Mouse (Mus musculus) embryonic facial prominence, embryonic 14.5 days (tissue): ENCODE measurements around the gene Oit1. TPM values are rescaled to one million over a fixed set of nuclear protein-coding genes. Genes with fewer than 3 reads are reported as not detected.
A peak's percentile ranks its signal among the peaks of the same experiment; 100 is the strongest.

Experiments used
- ATAC-seq: fragments of 200-750 bp; cut with Nextera tagmentation; 2 replicates; pipeline ENCODE4 v1.8.0; 2017; ENCODE audit warnings: low read depth, moderate number of reproducible peaks, moderate TSS enrichment
- DNase-seq: peaks from one replicate; pipeline ENCODE4 v3.0.0-alpha.2; 2015; ENCODE audit warnings: low spot score
- H3K27ac ChIP-seq: fragments of 300-500 bp; sonication (generic); replicated peaks from 2 replicates; pipeline ENCODE4 v1.5.1; 2014; ENCODE audit warnings: low read depth, mild to moderate bottlenecking, low read length, moderate library complexity
- H3K27me3 ChIP-seq: fragments of 300-500 bp; sonication (generic); replicated peaks from 2 replicates; pipeline ENCODE4 v1.6.1; 2014; ENCODE audit warnings: low read length; ENCODE audit not compliant: control insufficient read depth, insufficient read depth
- H3K36me3 ChIP-seq: fragments of 300-500 bp; sonication (generic); 2 replicates; pipeline ENCODE4 v1.6.1; 2014; ENCODE audit warnings: low read length, mixed read lengths; ENCODE audit not compliant: control insufficient read depth, insufficient read depth
- H3K4me1 ChIP-seq: fragments of 300-500 bp; sonication (generic); 2 replicates; pipeline ENCODE4 v1.6.1; 2014; ENCODE audit warnings: antibody characterized with exemption, low read length; ENCODE audit not compliant: control insufficient read depth, insufficient read depth
- H3K4me2 ChIP-seq: fragments of 300-500 bp; sonication (generic); 2 replicates; pipeline ENCODE4 v1.6.1; 2014; ENCODE audit warnings: low read depth, mild to moderate bottlenecking, low read length, moderate library complexity, mixed read lengths
- H3K4me3 ChIP-seq: fragments of 300-500 bp; sonication (generic); 2 replicates; pipeline ENCODE4 v1.5.1; 2014; ENCODE audit warnings: low read depth, mild to moderate bottlenecking, low read length
- H3K9ac ChIP-seq: fragments of 300-500 bp; sonication (generic); 2 replicates; pipeline ENCODE4 v1.6.1; 2014; ENCODE audit warnings: low read depth, mild to moderate bottlenecking, low read length, moderate library complexity, mixed read lengths
- H3K9me3 ChIP-seq: fragments of 300-500 bp; sonication (generic); 2 replicates; pipeline ENCODE4 v1.6.1; 2016; ENCODE audit warnings: low read length; ENCODE audit not compliant: control insufficient read depth
- WGBS: fragments of 180-500 bp; shearing (Covaris S2); extraction: QIAGEN DNeasy Blood & Tissue Kit; methylation state at CpG from one replicate; pipeline ENCODE4 v1.1.7; 2014; 5-methylcytosine and 5-hydroxymethylcytosine counted together
- polyA plus RNA-seq: library from polyadenylated mRNA; unstranded; fragments of >200 nt; fragmentation: Nextera tagmentation; extraction: Ambion mirVana; gene quantifications from 2 replicates; pipeline ENCODE4 v1.2.1, GENCODE M21; 2014

Oit1 gene
- polyA plus RNA-seq, 1 experiment from 2014 or later = 1.9 TPM

DNA sequence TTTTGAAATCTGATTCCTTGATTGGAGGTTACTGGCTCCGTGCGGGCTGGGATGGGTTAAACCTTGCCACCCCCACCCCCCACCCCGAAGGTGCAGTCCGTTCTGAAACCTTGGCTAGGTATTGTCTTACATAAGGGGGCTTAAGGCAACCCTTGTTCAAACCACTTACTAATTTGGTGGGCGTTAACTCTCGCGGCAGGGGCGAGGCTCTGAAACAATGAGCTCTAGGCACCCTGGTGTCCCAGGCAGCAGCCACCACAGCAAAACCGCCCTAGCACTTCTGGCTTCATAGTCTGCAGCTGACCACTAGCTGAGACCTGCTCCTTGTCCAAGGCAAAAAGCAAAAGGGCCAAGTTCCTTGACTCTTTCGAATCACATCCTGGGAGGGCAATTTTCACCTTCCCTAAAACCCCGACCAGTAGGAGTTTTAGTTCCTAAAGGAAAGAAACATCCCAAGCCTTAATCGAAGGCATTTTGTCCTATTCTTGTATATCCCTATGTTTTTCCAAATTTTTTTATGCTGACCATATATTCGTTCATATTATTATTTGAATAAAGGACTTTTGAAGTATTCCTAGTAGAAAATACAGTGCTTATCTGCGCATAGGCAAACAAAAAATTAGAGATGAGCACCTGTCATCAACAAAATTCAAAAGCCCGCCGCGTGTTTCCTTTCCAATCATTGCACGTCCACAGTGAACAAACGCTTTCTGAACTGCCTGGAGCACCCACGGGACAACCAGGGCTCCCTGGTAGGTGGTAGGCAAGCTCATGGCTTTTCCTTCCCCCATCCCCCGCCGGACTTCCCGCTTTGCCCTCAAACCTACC, 62.0 kb downstream of the Oit1 start:
- ATAC-seq = peak; percentile 60; the same call in 1 of the 2 replicates
- no peaks in the 10 kb centered on the region for H3K36me3 ChIP-seq
- H3K4me1 ChIP-seq = peaks cover 18% of the 10 kb centered on the region
- no peak overlapping the region for H3K27ac ChIP-seq
- H3K9ac ChIP-seq = peak overlapping the region; percentile 38; the same call in 1 of the 2 replicates
- peaks cover 30% of the 10 kb centered on the region for H3K27me3 ChIP-seq
- H3K9me3 ChIP-seq = no peaks in the 10 kb centered on the region
- no peak for DNase-seq
- H3K4me2 ChIP-seq = peak overlapping the region; percentile 53
- peak overlapping the region; percentile 27 for H3K4me3 ChIP-seq
- 3% methylated on average over 23 of the region's 23 CpGs for WGBS

DNA sequence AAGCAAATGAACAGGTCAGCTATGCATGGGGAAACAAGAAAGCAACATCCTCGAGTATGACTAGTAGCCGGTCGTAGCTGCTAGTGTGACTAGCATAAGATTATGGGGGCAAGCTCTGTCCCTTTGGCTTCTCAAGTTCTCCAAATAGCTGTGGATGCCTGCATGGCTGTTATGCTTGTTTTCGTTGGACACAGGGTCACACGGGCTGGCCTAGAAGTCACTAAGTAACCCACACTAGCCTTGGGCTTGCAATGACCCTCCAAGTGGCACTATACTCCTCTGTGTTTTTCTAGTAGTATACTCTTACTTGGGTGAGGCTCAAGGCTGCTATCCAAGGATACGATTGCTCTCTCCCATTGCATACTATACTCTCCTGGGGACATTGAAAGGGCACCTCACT, 63.4 kb downstream of the Oit1 start:
- WGBS = 80% methylated on average over 6 of the region's 6 CpGs
- no peak overlapping the region for H3K27ac ChIP-seq
- no peak overlapping the region for H3K9ac ChIP-seq
- no peak overlapping the region for H3K4me3 ChIP-seq
- no peak overlapping the region for H3K4me2 ChIP-seq
- DNase-seq = no peak
- H3K27me3 ChIP-seq = peaks cover 30% of the 10 kb centered on the region
- peaks cover 18% of the 10 kb centered on the region for H3K4me1 ChIP-seq
- no peak for ATAC-seq
- no peaks in the 10 kb centered on the region for H3K9me3 ChIP-seq
- no peaks in the 10 kb centered on the region for H3K36me3 ChIP-seq

DNA sequence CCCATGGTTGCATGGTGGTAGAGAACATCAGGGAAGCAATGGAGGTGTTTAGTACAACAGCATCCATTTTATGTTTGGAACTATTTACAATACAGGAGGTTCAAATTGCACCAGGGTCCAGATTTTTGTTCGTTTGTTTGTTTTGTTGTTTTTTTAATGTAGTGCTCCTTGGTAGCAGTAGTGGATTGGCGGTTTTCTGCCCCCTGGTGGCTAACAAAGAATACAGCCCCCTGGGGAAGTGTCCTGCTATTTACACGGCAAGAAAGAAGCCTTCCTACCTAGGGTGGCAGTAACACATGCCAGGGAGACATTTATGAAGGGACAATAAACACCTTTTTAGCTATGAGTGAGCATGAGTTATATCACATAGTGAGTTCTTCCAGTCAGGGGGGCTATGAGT, 64.0 kb downstream of the Oit1 start:
- no peak overlapping the region for H3K27ac ChIP-seq
- H3K4me2 ChIP-seq = no peak overlapping the region
- peaks cover 30% of the 10 kb centered on the region for H3K27me3 ChIP-seq
- ATAC-seq = no peak
- H3K36me3 ChIP-seq = no peaks in the 10 kb centered on the region
- no peaks in the 10 kb centered on the region for H3K9me3 ChIP-seq
- WGBS = 36% methylated on average over 3 of the region's 3 CpGs
- no peak for DNase-seq
- H3K9ac ChIP-seq = no peak overlapping the region
- H3K4me1 ChIP-seq = peaks cover 18% of the 10 kb centered on the region
- H3K4me3 ChIP-seq = no peak overlapping the region

DNA sequence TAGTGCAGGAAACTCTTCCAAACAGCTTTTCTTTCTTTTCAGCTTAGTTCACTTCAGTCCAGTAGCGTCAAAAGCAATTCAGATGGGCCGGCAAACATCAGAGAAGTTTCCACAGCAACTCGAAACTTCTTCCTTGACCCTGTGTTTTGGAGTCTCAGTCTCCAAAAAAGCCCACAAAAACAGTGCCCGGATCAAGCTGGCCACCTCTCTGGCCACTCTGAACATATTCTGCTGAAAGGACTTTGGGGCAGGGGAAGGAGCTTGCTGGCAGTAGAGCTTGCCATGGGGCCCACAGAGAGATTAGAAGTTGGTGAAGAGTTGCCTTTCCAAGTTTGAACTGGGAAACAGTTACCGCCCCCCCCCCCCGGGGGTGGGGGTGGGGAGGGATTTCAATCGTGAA, 64.7 kb downstream of the Oit1 start:
- Histone ChIP-seq H3K4me3 (no peak overlapping the region), H3K9ac (no peak overlapping the region), H3K27ac (no peak overlapping the region), H3K36me3 (no peaks in the 10 kb centered on the region), H3K9me3 (no peaks in the 10 kb centered on the region), H3K27me3 (peaks cover 29% of the 10 kb centered on the region), H3K4me1 (peaks cover 18% of the 10 kb centered on the region), H3K4me2 (no peak overlapping the region)
- WGBS = 41% methylated on average over 5 of the region's 7 CpGs
- DNase-seq = no peak
- ATAC-seq = no peak

DNA sequence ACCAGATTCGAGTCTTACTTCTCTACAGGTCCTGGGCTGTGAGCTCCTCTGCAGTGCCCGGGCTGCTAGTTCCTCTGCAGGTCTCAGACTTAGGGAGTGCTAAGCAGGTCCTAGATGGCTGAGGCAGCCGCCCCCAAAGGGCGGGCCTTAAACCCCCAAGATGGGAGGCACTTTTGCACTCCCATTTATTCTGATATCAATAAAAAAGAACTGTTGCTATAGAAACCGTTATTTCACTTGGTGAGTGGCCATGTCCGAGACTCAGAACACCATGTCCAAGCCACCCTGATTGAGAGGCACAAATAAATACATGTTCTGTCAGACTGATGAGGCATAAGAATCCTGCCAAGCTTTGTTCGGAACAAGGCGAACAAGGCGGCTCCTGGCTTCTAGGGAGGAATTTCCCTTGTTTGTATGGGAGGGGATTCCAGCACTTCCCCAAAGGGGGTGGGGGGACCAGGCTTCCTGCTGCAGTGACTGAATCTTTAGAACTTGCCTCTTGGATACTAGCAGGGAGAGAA, 68.9 kb downstream of the Oit1 start:
- no peak overlapping the region for H3K9ac ChIP-seq
- no peak overlapping the region for H3K27ac ChIP-seq
- DNase-seq (no peak), ATAC-seq (0 out of 2 replicates have a peak, but pooled peaks have one; percentile 43)
- H3K36me3 ChIP-seq = no peaks in the 10 kb centered on the region
- H3K4me3 ChIP-seq = no peak overlapping the region
- H3K4me2 ChIP-seq = peak overlapping the region; percentile 19; the same call in 1 of the 2 replicates
- no peaks in the 10 kb centered on the region for H3K27me3 ChIP-seq
- 28% methylated on average over 9 of the region's 9 CpGs for WGBS
- H3K4me1 ChIP-seq = no peaks in the 10 kb centered on the region
- H3K9me3 ChIP-seq = no peaks in the 10 kb centered on the region

DNA sequence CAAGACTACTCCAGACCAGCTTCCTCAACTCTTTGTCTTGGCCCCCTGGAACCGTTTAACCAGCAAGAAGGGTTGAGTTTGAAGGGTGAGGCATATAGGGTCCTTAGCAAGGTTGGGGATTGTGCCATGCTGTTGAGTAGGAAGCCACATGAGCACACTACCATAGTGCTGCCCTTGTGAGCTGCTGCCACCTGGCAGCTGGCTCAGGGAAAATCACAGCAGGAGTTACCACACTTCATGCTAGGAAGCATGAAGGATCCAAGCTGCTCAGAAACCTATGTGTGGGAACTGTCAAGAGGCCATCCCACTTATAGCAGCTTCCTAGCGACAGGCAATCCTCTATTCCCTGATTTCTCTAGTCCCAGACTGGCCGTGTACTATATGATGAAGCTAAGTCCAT, 69.9 kb downstream of the Oit1 start:
- Histone ChIP-seq H3K36me3 (no peaks in the 10 kb centered on the region), H3K4me1 (no peaks in the 10 kb centered on the region), H3K9ac (no peak overlapping the region), H3K27me3 (no peaks in the 10 kb centered on the region), H3K4me2 (no peak overlapping the region), H3K9me3 (no peaks in the 10 kb centered on the region), H3K27ac (no peak overlapping the region), H3K4me3 (no peak overlapping the region)
- WGBS = 71% methylated on average over 3 of the region's 3 CpGs
- DNase-seq (no peak), ATAC-seq (no peak)

DNA sequence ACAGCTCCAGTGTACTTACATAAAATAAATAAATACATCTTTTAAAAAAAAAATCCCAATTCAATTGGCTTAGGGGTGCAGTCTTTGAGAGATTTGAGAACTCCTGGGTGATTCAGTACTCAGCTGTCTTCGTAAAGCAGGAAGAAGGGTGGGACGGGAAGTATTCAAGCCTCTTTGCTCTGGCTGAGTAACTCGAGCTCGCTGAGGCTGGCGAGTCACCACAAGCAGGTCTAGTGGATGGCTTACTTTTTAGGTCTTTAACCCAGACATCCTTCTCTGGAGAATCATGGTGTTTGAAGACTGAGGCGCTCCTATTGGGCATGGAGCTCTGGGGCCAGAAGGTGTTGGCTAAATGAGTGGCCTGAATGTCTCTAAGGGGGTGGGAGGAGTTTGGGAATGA, 71.7 kb downstream of the Oit1 start:
- 60% methylated on average over 6 of the region's 6 CpGs for WGBS
- Histone ChIP-seq H3K27me3 (no peaks in the 10 kb centered on the region), H3K9me3 (no peaks in the 10 kb centered on the region), H3K4me3 (no peak overlapping the region), H3K9ac (no peak overlapping the region), H3K27ac (no peak overlapping the region), H3K36me3 (no peaks in the 10 kb centered on the region), H3K4me2 (no peak overlapping the region), H3K4me1 (no peaks in the 10 kb centered on the region)
- DNase-seq (no peak), ATAC-seq (no peak)

DNA sequence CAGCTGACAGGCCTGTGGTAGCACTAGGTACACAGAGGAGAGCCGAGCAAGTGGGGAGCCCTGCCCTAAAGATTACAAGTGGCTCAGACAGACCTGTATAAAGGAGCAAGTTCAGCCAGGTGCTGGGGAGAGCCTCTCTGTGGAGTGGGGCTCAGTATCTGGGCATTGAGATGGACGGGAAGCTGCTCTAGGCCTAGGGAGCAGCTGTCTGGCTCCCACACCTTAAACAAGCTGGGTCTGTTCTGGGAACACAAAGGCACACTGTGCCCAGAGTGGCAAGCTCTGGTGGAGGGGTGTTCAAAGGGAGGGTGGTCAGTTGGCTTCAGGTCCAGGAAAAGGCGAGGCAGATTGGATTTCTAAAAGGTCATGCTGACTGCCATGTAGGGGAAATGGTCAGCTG, 73.5 kb downstream of the Oit1 start:
- Histone ChIP-seq H3K27me3 (no peaks in the 10 kb centered on the region), H3K4me1 (no peaks in the 10 kb centered on the region), H3K4me2 (no peak overlapping the region), H3K36me3 (no peaks in the 10 kb centered on the region), H3K9me3 (no peaks in the 10 kb centered on the region), H3K4me3 (no peak overlapping the region), H3K27ac (no peak overlapping the region), H3K9ac (no peak overlapping the region)
- ATAC-seq = no peak
- 37% methylated on average over 3 of the region's 3 CpGs for WGBS
- DNase-seq = no peak

DNA sequence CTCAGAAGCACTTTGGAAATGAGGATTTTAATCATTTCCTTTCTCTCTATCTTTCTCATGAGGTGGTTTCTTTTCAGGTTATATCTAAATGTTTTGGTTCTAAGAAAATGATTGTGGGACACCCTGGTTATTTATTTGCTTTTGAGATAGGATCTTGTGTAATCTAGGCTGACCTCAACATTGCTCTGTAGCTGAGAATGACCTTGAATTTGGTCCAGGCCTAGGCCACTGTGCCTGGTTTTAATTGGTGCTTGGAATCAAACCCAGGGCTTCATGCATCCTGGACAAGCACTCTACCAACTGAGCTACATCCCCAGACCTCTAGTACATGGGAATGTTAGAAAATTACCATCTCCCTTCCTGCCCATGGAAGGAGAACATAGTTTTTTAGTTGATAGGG, 74.5 kb downstream of the Oit1 start:
- no peak for ATAC-seq
- no peaks in the 10 kb centered on the region for H3K9me3 ChIP-seq

More for the DNA sequence above, 74.5 kb downstream of the Oit1 start:
- no peak overlapping the region for H3K4me3 ChIP-seq
- no peak overlapping the region for H3K4me2 ChIP-seq
- DNase-seq = no peak
- H3K36me3 ChIP-seq = no peaks in the 10 kb centered on the region
- H3K9ac ChIP-seq = no peak overlapping the region
- H3K27ac ChIP-seq = no peak overlapping the region
- no peaks in the 10 kb centered on the region for H3K4me1 ChIP-seq
- H3K27me3 ChIP-seq = no peaks in the 10 kb centered on the region
